In the genomic region with DNA sequence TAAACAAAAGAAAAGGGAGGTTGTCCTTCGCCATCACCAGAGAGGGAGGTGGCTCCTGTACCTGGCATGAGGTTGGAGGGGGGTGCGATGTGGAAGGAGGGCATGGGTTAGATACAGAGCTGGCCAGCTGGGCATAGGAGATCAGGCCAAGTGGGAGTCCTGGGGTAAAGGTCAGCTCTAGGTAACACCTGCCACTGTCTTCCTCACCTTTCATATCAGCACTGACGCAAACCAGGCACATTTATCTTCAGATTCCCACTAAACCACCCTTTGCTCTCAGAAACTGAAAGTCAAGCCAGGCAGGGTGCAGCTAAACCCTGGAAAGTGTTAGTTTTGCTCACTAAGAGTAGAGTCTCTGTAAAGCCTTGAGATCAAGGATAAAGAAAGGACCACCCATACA, we compare ENCODE assay signal across 31 mouse cellular contexts. TPM values are rescaled to one million over a fixed set of nuclear protein-coding genes. Genes with fewer than 3 reads are reported as not detected.
"Had no signal": no experiment of that assay in that cellular context is flagged by ENCODE, and none has a peak within 500 bp of the region (broad histone marks: within the 10 kb centered on the region; RNA-seq: fewer than 3 reads in every experiment).

No protein-coding gene starts in this region.

- H3K9ac ChIP-seq: liver, embryonic 15.5 days; lung, embryonic 15.5 days; midbrain, embryonic 13.5 days; neural tube, embryonic 13.5 days had no signal

- H3K27ac ChIP-seq: left cerebral cortex, adult 2 months; liver, embryonic 15.5 days; lung, embryonic 15.5 days; midbrain, embryonic 10.5 days; midbrain, embryonic 13.5 days; neural tube, embryonic 13.5 days had no signal

- H3K36me3 ChIP-seq: liver, embryonic 15.5 days; lung, embryonic 15.5 days; midbrain, embryonic 10.5 days; midbrain, embryonic 13.5 days; neural tube, embryonic 13.5 days had no signal

- H3K9me3 ChIP-seq: liver, embryonic 15.5 days; lung, embryonic 15.5 days; megakaryocyte, embryonic 14.5 days; midbrain, embryonic 10.5 days; midbrain, embryonic 13.5 days; neural tube, embryonic 13.5 days had no signal

- H3K27me3 ChIP-seq: lung, embryonic 15.5 days; midbrain, embryonic 13.5 days; neural tube, embryonic 13.5 days had no signal

- H3K4me3 ChIP-seq: left cerebral cortex, adult 2 months; liver, embryonic 15.5 days; lung, embryonic 15.5 days; megakaryocyte, embryonic 14.5 days; midbrain, embryonic 10.5 days; midbrain, embryonic 13.5 days; myocyte; neural tube, embryonic 13.5 days had no signal

- DNase-seq: kidney, adult 18-20 months; kidney, adult 9 months; kidney, postnatal 14 days; kidney, postnatal 4 days; lung, adult 18-20 months; lung, postnatal 10 days; lung, postnatal 36 days; right cerebral cortex, postnatal 25 days; thymus, adult 2 months; thymus, postnatal 14 days had no signal

- ATAC-seq: midbrain, embryonic 13.5 days; midbrain, embryonic 16.5 days had no signal

- H3K4me1 ChIP-seq: liver, embryonic 15.5 days; lung, embryonic 15.5 days; midbrain, embryonic 13.5 days; neural tube, embryonic 13.5 days had no signal

- H3K4me2 ChIP-seq: liver, embryonic 11.5 days; liver, embryonic 15.5 days; lung, embryonic 15.5 days; midbrain, embryonic 13.5 days; neural tube, embryonic 13.5 days had no signal

RNA-seq across cellular contexts. Expression of gene 2210407C18Rik, which starts 2.5 kb away (rescaled TPM):
- total RNA-seq: layer of hippocampus, adult 8-10 months; layer of hippocampus, postnatal 10 days; layer of hippocampus, postnatal 36 days; left cerebral cortex, adult 2 months; left cerebral cortex, postnatal 10 days; left cerebral cortex, postnatal 36 days; monocyte, adult 5-6 weeks had no signal
- polyA plus RNA-seq: kidney, embryonic 16.5 days; limb, embryonic 11.5 days; limb, embryonic 14.5 days; liver, embryonic 11.5 days; liver, embryonic 15.5 days; lung, embryonic 15.5 days; midbrain, embryonic 10.5 days; midbrain, embryonic 13.5 days; midbrain, embryonic 16.5 days; myocyte; neural tube, embryonic 13.5 days; spleen, adult 2 months; testis, adult 2 months had no signal

RNA-seq across cellular contexts. Expression of gene Olfr323, which starts 11.9 kb away (rescaled TPM):
- total RNA-seq: layer of hippocampus, adult 8-10 months; layer of hippocampus, postnatal 10 days; layer of hippocampus, postnatal 36 days; left cerebral cortex, adult 2 months; left cerebral cortex, postnatal 10 days; left cerebral cortex, postnatal 36 days; monocyte, adult 5-6 weeks had no signal
- polyA plus RNA-seq: kidney, embryonic 16.5 days; limb, embryonic 11.5 days; limb, embryonic 14.5 days; liver, embryonic 11.5 days; liver, embryonic 15.5 days; lung, embryonic 15.5 days; midbrain, embryonic 10.5 days; midbrain, embryonic 13.5 days; midbrain, embryonic 16.5 days; myocyte; neural tube, embryonic 13.5 days; spleen, adult 2 months had no signal

RNA-seq across cellular contexts. Expression of gene Trim58, which starts 21.9 kb away (rescaled TPM):
- total RNA-seq: layer of hippocampus, postnatal 36 days; left cerebral cortex, adult 2 months; left cerebral cortex, postnatal 36 days; monocyte, adult 5-6 weeks had no signal
- polyA plus RNA-seq: kidney, embryonic 16.5 days; myocyte; testis, adult 2 months had no signal

RNA-seq across cellular contexts. Expression of gene Olfr324, which starts 23.5 kb away (rescaled TPM):
- total RNA-seq: layer of hippocampus, adult 8-10 months; layer of hippocampus, postnatal 10 days; layer of hippocampus, postnatal 36 days; left cerebral cortex, adult 2 months; left cerebral cortex, postnatal 10 days; left cerebral cortex, postnatal 36 days; monocyte, adult 5-6 weeks had no signal
- polyA plus RNA-seq: kidney, embryonic 16.5 days; limb, embryonic 11.5 days; limb, embryonic 14.5 days; liver, embryonic 11.5 days; liver, embryonic 15.5 days; lung, embryonic 15.5 days; midbrain, embryonic 10.5 days; midbrain, embryonic 13.5 days; myocyte; neural tube, embryonic 13.5 days; spleen, adult 2 months; testis, adult 2 months; thymus, adult 2 months had no signal

RNA-seq across cellular contexts. Expression of gene Olfr322, which starts 40.2 kb away (rescaled TPM):
- total RNA-seq: layer of hippocampus, adult 8-10 months; layer of hippocampus, postnatal 10 days; layer of hippocampus, postnatal 36 days; left cerebral cortex, adult 2 months; left cerebral cortex, postnatal 10 days; left cerebral cortex, postnatal 36 days; monocyte, adult 5-6 weeks had no signal
- polyA plus RNA-seq: limb, embryonic 11.5 days; limb, embryonic 14.5 days; liver, embryonic 11.5 days; liver, embryonic 15.5 days; lung, embryonic 15.5 days; midbrain, embryonic 10.5 days; midbrain, embryonic 13.5 days; midbrain, embryonic 16.5 days; myocyte; neural tube, embryonic 13.5 days; testis, adult 2 months had no signal
